Mouse (Mus musculus): Measurements from ENCODE around the gene Gm32742.
A peak's percentile ranks its signal among the peaks of the same experiment; 100 is the strongest.
"Not testable (repeated sequence)": the region's sequence is repeated elsewhere in the genome, so short reads cannot be mapped to it uniquely, and the experiment has no call there.

The Gm32742 gene

DNA sequence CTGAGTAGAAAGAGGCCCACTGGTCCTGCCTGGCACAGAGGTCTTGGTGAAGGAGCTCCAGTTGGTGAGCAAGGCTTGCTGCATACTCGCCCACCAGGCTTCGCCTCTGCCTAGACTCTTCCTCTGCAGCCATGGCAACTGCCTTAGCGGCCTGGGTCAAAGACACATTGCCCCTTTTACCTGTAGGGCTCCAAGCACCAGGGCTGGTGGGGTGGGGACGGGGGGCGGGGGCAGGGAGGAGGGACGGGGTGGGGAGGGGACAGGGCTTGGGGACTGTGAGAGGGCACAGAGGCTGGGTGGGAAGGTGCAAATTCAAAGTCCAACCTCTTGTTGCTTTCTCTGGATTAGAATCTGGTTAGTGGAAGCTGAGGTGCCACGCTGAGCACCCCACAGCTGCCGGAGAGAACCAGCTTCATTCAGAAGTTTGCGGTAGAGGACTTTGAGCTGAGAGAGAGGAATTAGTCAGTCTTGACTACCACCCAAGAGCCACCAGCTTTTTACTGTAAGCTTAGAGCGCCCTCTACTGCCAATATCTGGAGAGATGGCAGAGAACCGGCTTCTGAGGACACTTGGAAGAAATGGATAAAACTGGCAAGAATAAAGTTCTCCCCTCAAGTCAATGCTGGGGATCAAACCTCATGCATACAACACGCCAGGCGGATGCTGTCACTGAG, 13.1 kb downstream of the Gm32742 start:
- peak; percentile 10 to 77 for DNase-seq (ENCODE audit: low spot score in 2 of 2)

DNA sequence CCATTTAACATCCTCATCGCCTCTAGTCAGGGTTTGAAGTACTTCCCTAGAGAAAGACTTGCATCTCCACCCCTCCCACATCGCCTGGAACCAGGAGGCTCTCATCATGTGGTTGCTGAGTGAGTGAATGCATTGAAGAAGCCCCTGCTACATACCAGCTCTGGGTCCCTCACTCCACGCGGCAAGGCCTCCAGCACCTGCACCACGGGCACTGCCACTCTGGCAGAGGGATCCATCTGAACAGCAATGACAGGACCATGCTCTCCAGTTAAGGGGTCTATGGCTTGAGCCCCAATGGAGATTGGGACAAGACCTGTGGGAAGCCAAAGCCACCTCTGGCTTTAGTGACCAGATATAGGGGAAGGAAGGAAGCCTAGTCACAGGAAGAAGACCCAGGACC, 18.0 kb downstream of the Gm32742 start:
- no peak for DNase-seq (ENCODE audit: low spot score in 2 of 2)

DNA sequence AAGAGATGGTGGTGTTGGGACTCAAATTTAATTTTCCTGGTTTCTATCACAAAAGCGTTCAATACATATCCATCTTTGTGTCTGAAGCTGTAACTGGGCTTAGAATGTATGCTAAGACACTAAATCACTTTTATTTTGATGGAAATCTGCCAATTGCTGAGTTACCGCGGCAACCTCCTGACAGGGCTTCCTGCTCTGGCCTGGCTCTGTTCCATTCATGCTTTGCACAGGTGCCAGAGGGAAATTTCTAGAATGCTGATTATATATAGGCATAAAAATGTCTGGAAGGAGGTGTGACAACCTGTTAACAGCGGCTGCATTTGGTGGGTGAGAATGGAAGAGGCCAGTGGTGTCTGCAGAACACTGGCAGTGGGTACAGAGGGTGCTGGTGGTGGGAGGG, 18.8 kb downstream of the Gm32742 start:
- peak in 1 of 2 experiments; percentile 6 for DNase-seq (ENCODE audit: low spot score in 2 of 2)

DNA sequence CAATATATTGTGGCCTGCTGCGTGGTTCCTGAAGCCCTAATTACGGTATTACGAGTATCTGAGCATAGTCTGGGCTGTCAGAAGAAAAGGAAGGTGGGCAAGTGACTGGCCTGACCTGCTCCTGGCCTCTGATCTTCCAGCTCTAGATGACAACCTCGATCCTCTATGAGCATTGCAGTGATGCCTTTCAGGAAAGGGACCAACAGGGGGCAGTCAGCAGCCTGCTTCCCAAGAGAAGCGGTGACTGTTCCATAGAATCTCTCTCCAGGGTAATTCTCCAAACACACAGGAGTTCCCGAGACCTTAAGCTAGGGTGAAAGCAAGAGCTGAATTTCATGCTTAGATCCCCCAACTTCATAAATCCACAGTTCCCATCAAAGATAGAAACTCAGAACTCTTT, 21.1 kb downstream of the Gm32742 start:
- no peak for DNase-seq (ENCODE audit: low spot score in 2 of 2)

DNA sequence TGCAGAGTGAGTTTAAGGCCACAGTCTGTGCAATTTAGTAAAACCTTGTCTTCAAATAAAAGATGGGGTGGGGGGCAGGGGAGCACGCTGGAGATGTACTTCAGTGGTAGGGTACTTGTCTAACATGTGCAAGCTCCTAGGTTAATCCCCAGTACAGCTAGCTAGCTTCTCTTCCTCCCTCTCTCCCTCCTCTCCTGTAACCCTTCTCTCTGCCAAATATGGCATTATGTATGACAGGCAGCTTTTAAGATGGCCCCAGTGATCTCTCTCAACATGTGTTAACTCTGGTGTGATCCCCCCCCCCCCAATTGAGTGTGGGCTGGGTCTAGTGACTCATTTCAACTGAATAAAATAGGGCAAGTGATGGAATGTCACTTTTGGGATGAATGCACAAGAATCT, 21.9 kb downstream of the Gm32742 start:
- no peak for DNase-seq (ENCODE audit: low spot score in 2 of 2)

DNA sequence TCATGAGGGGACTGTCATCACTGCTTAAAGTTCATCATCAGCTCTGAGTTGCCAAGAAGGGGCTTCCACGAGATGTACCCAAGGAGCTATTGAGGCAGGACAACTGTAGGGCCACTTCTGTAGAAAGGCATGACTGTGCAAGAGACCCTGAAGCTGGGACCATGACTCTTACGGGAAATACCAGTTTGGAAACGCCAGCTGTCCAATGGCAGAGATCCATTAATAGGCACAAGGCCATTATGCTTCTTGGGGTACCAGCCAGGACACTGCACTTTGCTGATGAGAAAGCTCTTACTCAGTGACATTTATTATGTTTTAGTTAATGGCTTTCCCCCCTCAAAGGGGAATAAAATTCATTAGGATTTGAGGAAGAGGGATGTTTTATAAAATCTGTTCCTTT, 24.6 kb downstream of the Gm32742 start:
- DNase-seq (ENCODE audit: low spot score in 2 of 2): no peak

DNA sequence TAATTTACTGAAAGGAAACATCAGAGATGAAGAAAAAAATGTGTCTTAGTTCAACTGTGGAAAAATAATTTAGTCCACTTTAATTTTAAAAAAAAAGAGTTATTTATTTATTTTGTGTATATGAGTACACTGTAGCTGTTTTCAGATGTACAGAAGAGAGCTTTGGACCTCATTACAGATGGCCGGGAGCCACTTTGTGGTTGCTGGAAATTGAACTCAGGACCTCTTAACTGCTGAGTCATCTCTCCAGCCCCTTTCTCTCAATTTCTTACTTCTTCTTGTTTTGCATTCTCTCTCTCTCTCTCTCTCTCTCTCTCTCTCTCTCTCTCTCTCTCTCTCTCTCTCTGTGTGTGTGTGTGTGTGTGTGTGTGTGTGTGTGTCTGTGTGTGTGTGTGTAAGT, 25.9 kb downstream of the Gm32742 start:
- DNase-seq (ENCODE audit: low spot score in 2 of 2): not testable (repeated sequence)

DNA sequence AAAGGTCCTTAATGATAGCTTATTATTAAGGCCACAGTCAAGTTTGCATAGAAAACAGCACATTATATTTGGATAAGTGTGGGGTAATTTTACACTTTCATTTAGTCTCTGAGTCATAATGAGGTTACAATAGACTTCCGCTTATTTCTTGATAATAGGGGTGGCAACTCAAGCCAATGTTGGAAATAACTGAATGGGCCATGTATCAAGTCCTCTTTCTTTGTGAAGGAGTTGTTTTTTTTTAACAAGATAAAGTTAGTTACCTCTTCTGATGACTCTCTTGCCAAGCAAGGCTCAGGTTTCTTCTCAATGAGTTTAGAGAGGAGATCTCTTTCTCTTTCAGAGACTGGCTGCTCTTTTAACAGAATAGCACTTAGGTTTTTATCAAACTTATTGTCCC, 27.0 kb downstream of the Gm32742 start:
- no peak for DNase-seq (ENCODE audit: low spot score in 2 of 2)

DNA sequence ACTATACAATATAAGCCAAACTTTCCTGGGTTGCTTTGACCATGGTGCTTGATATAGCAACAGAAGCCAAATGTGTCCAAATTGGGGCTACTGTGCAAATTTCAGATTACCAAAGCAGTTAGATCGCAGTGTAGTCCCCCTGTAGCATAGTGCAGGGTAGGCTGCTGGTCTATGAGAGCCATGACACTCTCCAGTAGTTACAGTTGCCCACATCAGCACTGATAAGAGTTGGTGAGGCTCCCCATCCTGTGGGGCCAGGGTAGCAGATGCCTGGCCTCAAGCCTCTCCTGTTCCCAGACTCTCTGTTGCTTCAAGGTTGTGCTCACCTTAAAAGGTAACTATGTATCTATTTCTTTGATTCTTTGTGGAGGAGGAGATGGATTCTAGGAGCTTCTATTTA, 27.5 kb downstream of the Gm32742 start:
- no peak for DNase-seq (ENCODE audit: low spot score in 2 of 2)

DNA sequence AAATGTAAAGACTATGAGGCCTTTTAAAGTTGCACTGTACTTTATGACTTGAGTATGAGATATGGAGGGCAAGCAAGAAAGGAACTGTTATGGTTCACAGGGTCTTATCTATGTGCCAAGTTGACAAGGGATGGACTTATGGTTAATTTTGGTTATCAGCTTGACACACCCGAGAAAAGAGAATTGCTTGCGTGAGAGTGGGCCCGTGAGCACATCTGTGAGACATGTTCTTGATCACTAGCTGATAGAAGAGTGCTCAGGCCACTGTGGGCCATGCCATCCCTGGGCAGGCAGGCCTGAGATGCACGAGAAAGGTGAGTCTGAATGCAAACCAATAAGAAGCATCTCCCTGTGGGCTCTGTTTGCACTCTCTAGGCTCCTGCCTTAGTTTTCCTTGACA, 27.9 kb downstream of the Gm32742 start:
- DNase-seq (ENCODE audit: low spot score in 2 of 2): no peak

DNA sequence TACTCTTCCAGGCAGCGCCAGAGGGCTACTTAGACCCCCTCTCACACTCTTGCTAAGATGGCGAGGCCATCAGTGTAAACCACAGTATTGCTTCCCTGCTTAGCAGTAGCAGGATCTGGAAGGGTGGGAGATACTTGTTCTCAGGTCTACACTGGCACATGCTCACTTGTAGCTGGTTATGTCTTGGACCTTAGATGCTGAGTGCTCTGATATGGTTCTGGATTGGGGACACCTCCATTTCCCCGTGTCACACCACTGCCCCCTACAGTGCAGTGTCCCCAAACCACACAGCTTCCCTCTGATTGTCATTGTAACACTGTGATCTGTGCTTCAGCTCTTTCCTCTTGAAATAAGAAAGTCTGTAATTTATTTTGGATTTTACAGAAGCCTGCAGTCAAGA, 28.3 kb downstream of the Gm32742 start:
- peak in 1 of 2 experiments; percentile 32 for DNase-seq (ENCODE audit: low spot score in 2 of 2)

DNA sequence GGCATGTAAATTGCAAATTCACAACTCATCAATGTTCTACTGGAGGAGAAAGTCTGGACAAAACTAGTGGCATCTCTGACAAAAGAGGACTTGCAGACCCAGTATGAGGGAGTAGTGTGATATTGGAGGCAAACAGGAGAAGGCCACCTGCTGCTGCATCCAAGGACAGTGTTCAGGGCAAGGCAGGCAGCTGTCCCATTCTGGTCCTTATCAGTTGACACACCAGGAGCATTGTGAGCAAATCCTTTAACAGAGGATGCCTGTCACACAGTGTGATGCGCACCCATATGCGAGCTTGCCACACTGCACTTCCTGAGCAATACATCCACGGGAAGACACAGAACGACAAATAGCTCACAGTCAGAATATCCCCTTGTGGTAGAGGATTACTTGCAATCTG, 50.5 kb downstream of the Gm32742 start:
- DNase-seq (ENCODE audit: low spot score in 2 of 2): no peak

DNA sequence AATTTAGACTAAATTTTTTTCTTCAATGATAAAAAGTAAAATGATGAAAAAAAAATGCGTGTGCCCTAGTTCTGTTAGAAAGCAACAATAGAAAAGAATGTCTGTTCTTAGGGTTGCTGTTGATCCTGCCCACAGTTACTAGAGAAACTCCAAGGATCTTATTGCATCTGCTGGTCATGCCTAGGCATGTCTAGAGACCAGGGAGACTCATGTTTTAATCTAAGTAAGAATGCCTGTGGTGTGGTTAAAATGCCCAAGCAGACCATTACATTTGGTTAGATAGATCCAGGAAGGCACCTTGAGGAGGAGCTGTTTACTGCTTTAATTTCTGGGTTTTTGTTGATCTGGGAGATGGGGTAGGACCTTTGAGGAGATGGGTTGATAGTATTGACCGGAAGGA, 59.6 kb downstream of the Gm32742 start:
- no peak for DNase-seq (ENCODE audit: low spot score in 2 of 2)

DNA sequence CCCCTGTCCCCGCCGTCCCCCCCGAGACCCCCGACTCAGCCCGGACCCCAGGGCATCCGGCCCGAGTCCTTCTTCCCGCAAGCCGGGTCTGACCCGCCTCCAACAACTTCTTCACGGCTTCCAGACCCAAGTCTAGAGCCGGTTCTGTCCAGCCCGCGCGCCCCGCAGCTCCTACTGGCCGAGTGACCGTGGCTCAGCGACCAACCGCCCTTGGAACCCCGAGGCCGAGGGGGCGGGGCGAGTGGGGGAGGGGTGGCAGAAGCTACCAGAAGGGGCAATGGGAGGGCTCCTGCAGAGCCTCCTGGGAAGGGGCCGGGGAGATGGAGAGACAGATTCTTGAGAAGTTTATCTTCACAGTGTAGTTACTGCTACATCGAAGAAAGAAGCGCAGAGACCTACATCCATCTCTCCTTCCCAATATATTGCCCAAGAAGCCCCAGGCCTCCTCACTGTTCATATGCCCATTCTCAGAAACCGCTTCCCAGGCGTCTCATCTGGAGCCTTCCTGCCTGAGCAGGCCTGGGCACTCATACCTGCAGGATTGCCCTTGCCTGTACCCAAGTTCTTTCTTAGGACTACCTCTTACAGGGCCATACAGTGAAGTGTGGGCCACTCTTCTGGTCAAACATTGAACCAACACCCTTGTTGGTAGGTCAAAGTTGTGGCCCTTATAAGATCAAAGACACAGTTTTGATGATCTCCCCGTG, 61.4 kb downstream of the Gm32742 start:
- DNase-seq (ENCODE audit: low spot score in 2 of 2): no peak

DNA sequence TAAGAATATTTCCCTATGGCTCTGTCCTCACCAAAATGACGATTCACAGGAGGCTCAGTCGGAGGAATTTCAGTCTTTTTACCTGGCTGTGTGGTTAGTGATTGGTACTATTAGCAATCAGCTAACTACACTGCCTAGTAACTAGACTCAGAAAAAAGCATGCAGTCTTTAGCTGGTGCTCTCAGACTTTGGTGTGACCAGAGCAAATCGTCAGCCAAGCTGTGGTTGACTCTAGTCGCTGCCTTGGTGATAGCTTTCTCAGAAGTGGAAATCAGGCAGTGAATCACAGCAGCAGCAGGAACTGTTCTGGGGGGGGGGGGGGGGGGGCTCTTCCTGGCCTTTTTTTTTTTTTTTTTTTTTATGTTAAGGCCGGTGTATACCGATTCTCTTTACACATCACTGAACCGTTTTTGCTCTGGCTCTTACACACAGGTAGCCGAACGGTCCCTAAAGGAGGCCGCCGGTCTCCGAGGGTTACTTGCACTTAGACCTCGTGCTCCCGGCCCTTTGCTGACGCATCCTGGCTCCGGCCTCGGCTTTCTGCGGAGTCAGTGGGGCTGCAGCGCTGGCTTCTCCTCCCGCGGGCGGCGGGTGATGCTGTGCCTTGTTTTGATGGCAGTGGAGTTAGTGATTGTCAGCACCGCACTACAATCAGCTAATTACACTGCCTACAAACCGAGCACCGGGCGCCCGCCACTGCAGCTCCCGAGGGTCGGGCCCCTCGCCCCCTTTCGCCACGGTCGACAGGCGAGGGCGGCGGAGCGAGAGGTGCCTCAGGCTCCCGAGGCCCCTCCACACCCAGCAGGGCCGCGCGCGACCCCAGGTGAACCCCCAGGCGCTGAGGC, 62.1 kb downstream of the Gm32742 start:
- DNase-seq (ENCODE audit: low spot score in 2 of 2): peak in 1 of 2 experiments; percentile 23

DNA sequence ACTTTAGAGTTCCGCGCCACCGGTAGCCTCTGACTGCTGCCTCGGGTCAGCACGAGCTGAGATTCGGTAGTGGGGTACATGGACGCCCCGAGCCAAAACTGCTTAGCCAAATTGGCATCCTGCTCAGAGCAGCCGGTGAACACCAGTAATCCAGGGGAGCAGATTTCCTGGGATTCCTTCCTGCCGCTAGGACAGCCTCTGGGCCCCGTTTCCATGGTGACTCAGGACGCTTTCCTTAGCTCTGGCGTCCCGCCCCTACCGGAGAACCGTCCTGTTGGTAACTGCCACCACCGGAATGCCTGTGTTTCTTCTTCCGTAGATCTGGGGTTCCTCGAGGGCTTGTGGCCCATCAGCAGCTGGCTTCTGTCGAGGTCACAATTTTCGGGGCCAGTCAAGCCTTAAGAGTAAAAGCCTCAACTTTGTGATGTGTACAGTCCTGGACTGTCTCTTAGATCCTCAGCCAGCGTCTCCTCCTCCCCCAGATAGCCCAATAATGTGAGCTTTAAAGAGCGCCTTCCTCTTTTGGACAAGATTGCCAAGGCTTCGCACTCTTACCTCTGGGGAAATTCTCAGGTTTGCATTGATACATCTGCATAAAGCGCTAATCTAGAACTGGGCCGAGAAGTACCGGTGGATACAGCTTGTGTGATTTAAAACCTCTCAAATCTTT, 63.4 kb downstream of the Gm32742 start, which contains the start of gene 4833427G06Rik:
Gene 4833427G06Rik (minus strand): TSS at position 323 of the 670 bp plus-strand sequence.
- no peak for DNase-seq (ENCODE audit: low spot score in 2 of 2)

DNA sequence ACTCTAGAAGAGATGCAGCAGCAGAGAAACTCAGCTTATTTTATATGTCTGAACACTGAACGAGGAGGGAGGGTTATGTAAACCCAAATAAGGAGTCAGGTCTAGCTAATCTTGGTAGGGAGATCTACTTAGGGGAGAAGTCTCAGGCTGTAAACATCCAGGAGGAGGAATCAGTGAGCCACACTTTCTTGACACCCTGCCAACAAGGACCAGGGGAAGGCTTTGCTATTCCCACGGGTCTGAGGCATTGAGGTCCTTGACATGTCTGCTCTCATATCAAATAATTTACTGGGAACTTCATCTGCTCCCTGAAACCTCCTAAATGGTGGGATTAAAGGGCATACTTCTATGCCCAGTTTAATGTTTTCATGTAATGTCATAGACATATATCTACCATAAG, 69.0 kb downstream of the Gm32742 start:
- no peak for DNase-seq (ENCODE audit: low spot score in 2 of 2)

DNA sequence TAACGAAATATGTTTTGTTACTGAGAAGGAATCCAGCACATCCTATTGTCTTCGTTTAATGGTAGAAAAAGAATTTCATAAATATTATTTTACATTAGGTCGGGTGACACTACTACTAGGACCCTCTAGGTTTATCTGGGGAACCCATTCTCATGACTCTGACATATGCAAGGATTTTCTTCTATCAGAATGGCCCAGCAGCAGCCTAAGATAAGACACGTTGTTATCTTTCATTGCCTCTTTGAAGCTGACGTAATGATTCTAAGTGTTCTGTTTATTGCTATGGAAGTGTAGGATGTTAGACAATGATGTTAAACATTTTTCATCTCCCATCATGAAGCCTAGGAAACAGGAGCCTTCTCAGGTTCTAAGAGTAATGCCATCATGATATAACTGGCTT, 71.6 kb downstream of the Gm32742 start:
- DNase-seq (ENCODE audit: low spot score in 2 of 2): no peak

DNA sequence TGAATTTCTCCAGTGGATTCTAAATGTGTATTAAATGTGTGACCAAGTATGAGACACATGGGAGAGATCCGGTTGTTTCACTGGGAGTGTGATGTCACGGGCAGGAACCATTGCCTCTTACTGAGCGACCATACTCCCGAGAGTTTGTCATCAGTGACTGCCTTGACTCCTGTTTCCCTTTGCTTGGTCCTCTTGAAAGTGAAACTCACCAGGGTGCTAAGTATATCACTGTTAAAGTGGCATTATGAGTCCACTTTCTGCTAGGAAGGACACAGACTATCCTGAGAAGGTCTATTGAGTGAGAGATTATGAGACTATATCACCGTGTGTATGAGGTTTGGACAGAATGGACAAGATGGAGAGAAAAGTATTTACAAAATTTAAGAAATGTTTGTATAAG, 83.7 kb downstream of the Gm32742 start:
- DNase-seq (ENCODE audit: low spot score in 2 of 2): no peak
